Mouse (Mus musculus) limb, embryonic 15.5 days (tissue): ENCODE results near the gene Srgap3. TPM values are rescaled to one million over a fixed set of nuclear protein-coding genes. Genes with fewer than 3 reads are reported as not detected.

Source experiments
- ATAC-seq: fragments of 200-750 bp; cut with Nextera tagmentation; 2 replicates; pipeline ENCODE4 v1.8.0; 2017; ENCODE audit warnings: low read depth, moderate TSS enrichment; ENCODE audit not compliant: insufficient number of reproducible peaks, low FRiP score, low TSS enrichment
- H3K27ac ChIP-seq: fragments of 300-500 bp; sonication (generic); 2 replicates; pipeline ENCODE4 v1.5.1; 2015; ENCODE audit warnings: moderate library complexity, mild to moderate bottlenecking, inconsistent platforms
- H3K27me3 ChIP-seq: fragments of 300-500 bp; sonication (generic); 2 replicates; pipeline ENCODE4 v1.6.1; 2015; ENCODE audit warnings: inconsistent platforms
- H3K36me3 ChIP-seq: fragments of 300-500 bp; sonication (generic); 2 replicates; pipeline ENCODE4 v1.6.1; 2015; ENCODE audit warnings: inconsistent platforms
- H3K4me1 ChIP-seq: fragments of 300-500 bp; sonication (generic); 2 replicates; pipeline ENCODE4 v1.6.1; 2015; ENCODE audit warnings: inconsistent platforms
- H3K4me2 ChIP-seq: fragments of 300-500 bp; sonication (generic); 2 replicates; pipeline ENCODE4 v1.6.1; 2015; ENCODE audit warnings: mild to moderate bottlenecking, inconsistent platforms
- H3K4me3 ChIP-seq: fragments of 300-500 bp; sonication (generic); 2 replicates; pipeline ENCODE4 v1.5.1; 2015; ENCODE audit warnings: mild to moderate bottlenecking, inconsistent platforms
- H3K9ac ChIP-seq: fragments of 300-500 bp; sonication (generic); 2 replicates; pipeline ENCODE4 v1.6.1; 2015; ENCODE audit warnings: inconsistent platforms
- H3K9me3 ChIP-seq: fragments of 300-500 bp; sonication (generic); 2 replicates; pipeline ENCODE4 v1.6.1; 2016; ENCODE audit warnings: inconsistent platforms
- WGBS: fragments of 180-500 bp; shearing (Covaris S2); methylation state at CpG from one replicate; pipeline ENCODE4 v1.1.7; 2015; 5-methylcytosine and 5-hydroxymethylcytosine counted together
- polyA plus RNA-seq: library from polyadenylated mRNA; unstranded; fragments of >200 nt; fragmentation: Nextera tagmentation; extraction: Ambion mirVana; gene quantifications from 2 replicates; pipeline ENCODE4 v1.2.1, GENCODE M21; 2015

Srgap3 gene
- polyA plus RNA-seq, 1 experiment from 2014 or later = 6.0 TPM

DNA sequence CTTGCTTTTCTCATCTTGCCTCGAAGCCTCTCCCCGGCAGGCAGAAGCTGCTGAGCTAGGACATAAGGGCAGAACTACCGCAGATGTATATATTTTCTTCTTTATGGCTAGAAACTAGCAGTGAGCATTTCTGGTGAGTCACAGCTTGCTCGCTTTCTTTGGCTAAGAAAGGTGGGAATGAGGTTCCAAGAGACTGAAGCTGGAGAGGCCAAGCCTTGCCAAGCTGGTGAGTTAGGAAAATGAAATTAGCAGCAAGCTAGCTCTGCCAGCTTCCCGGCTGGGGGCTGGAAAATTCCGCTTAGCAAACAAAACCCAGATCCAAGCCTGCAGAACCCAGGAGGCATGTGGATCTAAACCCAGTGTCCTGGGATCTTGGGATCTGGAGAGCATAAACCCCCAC lies 124.0 kb downstream of the Srgap3 start:
- ATAC-seq = no peak
- peak overlapping the region; percentile 71 for H3K27ac ChIP-seq
- WGBS = 65% methylated on average over 6 of the region's 6 CpGs

DNA sequence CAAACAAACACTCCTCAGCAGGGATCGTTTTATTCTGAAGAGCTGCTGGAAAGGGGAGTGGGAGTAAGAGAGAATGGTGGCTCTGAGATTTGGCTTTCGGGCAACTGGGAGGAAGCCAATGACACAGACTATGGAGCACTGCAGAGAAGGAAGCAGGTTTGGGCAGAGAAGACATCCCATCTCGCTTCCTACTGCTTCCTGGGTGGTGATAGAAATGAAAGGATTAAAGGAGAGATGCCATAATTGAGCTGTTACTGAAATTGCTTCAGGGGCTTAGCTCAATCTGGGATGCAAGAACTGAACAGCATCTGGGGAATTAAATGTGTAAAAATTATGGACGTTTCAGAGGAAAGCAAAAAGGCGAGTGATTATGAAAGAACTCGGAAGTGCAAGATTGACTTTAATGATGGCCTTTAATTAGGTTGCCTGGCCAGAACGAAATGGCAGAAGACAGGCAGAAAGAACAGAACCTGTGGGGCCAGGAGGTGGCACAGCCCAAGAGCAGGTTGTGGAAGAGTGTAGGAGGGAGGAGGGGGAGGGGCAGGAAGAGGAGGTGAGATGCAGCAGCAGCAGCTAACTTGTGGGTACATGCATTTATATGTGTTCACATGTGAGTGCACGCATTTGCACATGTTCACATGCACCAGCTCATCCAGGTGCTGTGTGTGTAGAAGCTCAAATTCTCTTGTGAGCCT lies 126.6 kb downstream of the Srgap3 start:
- Histone ChIP-seq H3K27me3 (no peaks in the 10 kb centered on the region), H3K4me3 (no peak overlapping the region), H3K4me1 (peaks cover 4% of the 10 kb centered on the region; the same call in 1 of the 2 replicates), H3K27ac (no peak overlapping the region), H3K4me2 (no peak overlapping the region), H3K9me3 (no peaks in the 10 kb centered on the region), H3K9ac (no peak overlapping the region), H3K36me3 (no peaks in the 10 kb centered on the region)
- ATAC-seq = no peak
- 43% methylated on average over 8 of the region's 8 CpGs for WGBS

More for the DNA sequence above, 124.0 kb downstream of the Srgap3 start:
- Histone ChIP-seq H3K27me3 (no peaks in the 10 kb centered on the region), H3K4me3 (no peak overlapping the region), H3K36me3 (no peaks in the 10 kb centered on the region), H3K4me2 (no peak overlapping the region), H3K9me3 (no peaks in the 10 kb centered on the region), H3K9ac (no peak overlapping the region), H3K4me1 (peaks cover 4% of the 10 kb centered on the region; the same call in 1 of the 2 replicates)

DNA sequence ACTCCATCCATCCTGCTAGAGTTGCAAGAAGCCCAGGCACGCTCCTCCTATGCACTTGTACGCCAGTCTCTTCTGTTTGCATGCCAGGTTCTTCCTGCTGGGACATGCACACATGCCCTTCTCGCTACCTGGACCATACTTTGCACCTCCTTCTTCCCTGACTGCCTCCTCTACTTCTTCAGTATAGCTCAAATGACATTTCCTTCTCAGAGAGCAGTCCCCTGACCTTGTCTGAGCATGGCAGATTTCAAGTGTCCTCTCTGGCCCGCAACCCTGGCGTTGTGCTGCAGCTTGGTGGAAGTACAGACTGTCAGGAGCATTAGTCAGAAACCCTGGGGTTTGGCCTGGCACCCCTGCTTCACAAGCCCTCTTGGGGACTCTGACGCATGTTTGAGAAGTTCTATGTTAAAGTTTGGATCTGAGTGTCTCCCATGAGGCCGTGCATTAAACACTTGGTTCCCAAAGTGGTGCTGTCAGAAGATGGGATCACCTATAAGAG lies 128.6 kb downstream of the Srgap3 start:
- H3K4me3 ChIP-seq = no peak overlapping the region
- H3K9ac ChIP-seq = no peak overlapping the region
- peaks cover 4% of the 10 kb centered on the region; the same call in 1 of the 2 replicates for H3K4me1 ChIP-seq
- H3K27me3 ChIP-seq = no peaks in the 10 kb centered on the region
- H3K9me3 ChIP-seq = no peaks in the 10 kb centered on the region
- WGBS = 89% methylated on average over 7 of the region's 7 CpGs
- ATAC-seq = no peak
- no peak overlapping the region for H3K27ac ChIP-seq
- no peak overlapping the region for H3K4me2 ChIP-seq
- no peaks in the 10 kb centered on the region for H3K36me3 ChIP-seq

DNA sequence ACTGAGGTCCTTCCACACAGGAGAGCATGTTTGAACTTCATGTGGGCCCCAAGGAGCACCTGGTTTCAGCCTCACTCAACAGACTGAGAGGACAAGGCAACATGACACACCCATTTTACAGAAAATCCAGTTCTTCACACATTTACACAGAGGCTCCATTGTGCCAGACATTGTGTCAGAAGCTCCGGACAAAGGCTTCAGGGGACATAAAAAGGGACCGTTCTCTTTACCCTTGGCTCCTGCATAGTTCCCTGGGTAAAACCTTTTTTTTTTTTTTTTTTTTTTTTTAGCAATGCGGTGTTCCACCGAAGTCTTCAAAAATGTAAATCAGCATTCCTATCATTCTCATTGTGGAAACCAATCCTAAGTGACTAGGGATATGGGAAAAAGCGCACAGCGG lies 131.5 kb downstream of the Srgap3 start:
- Histone ChIP-seq H3K4me3 (no peak overlapping the region), H3K27me3 (no peaks in the 10 kb centered on the region), H3K36me3 (no peaks in the 10 kb centered on the region), H3K4me2 (no peak overlapping the region), H3K9me3 (no peaks in the 10 kb centered on the region), H3K9ac (no peak overlapping the region), H3K4me1 (no peaks in the 10 kb centered on the region), H3K27ac (no peak overlapping the region)
- no peak for ATAC-seq
- WGBS = 67% methylated on average over 6 of the region's 6 CpGs

DNA sequence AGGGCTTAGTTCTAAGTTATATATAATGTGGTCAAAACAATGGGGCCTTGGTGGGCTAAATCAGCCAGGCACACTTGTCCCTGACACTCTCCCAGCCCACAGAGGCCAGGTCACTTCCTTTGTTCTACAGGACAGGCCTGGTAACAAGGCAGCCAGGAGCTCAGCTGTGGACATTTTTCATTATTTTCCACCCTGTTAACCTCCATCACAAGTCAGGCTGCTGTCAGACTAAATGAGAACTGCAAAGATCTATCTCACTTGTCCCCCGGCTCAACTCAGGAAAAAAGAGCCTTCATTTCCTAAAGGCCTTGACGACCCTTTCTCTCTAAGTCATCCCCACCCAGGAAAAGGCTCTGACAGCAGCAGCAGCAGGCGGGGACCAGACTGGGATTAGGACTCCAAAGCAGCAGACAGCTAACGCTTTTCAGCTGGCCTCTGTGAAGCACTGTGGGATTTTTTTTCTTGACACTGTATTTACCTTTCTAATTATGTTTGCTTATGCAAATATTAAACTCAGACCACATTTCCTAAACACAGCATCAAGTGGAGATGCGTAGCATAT lies 132.5 kb downstream of the Srgap3 start:
- Histone ChIP-seq H3K9ac (no peak overlapping the region), H3K4me1 (no peaks in the 10 kb centered on the region), H3K4me3 (no peak overlapping the region), H3K9me3 (no peaks in the 10 kb centered on the region), H3K27ac (no peak overlapping the region), H3K27me3 (no peaks in the 10 kb centered on the region), H3K4me2 (no peak overlapping the region), H3K36me3 (no peaks in the 10 kb centered on the region)
- 47% methylated on average over 5 of the region's 5 CpGs for WGBS
- no peak for ATAC-seq

DNA sequence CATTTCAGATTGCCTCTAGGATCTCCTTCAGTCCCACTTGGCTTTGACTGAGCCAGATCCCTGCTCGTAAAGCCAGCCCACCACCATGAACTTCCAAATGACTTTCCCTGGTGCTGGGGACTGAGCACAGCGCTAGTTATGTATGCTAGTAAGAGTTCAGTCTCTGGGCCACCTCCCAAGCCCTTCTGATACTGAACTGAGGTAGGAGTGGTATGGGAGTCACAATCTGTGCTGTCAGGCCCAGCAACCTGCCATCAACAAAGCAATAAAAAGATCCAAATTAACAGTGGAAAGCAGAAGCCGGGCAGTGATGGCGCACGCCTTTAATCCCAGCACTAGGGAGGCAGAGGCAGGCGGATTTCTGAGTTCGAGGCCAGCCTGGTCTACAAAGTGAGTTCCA lies 134.2 kb downstream of the Srgap3 start:
- no peak overlapping the region for H3K9ac ChIP-seq
- no peaks in the 10 kb centered on the region for H3K9me3 ChIP-seq
- no peaks in the 10 kb centered on the region for H3K36me3 ChIP-seq
- no peaks in the 10 kb centered on the region for H3K4me1 ChIP-seq
- ATAC-seq = no peak
- no peak overlapping the region for H3K4me2 ChIP-seq
- no peaks in the 10 kb centered on the region for H3K27me3 ChIP-seq
- no peak overlapping the region for H3K27ac ChIP-seq
- H3K4me3 ChIP-seq = no peak overlapping the region
- 90% methylated on average over 7 of the region's 7 CpGs for WGBS

DNA sequence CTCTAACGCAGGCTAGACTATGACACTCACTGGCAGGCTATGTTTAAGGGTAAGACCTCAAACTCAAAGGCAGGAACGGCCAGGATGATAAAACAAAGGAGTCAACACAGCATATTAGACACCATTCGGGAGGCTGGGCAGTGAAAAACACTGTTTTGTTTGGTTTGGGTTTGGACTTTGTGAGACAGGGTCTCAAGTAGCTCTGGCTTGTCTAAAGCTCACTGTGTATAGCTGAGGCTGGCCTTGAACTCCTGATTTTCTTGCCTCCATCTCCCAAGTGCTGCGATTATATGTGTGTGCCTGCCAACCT lies 136.6 kb downstream of the Srgap3 start:
- no peak for ATAC-seq
- Histone ChIP-seq H3K4me1 (no peaks in the 10 kb centered on the region), H3K27ac (no peak overlapping the region), H3K27me3 (no peaks in the 10 kb centered on the region), H3K4me2 (no peak overlapping the region), H3K36me3 (no peaks in the 10 kb centered on the region), H3K4me3 (no peak overlapping the region), H3K9ac (no peak overlapping the region), H3K9me3 (no peaks in the 10 kb centered on the region)
- WGBS = 87% methylated on average over 4 of the region's 4 CpGs

DNA sequence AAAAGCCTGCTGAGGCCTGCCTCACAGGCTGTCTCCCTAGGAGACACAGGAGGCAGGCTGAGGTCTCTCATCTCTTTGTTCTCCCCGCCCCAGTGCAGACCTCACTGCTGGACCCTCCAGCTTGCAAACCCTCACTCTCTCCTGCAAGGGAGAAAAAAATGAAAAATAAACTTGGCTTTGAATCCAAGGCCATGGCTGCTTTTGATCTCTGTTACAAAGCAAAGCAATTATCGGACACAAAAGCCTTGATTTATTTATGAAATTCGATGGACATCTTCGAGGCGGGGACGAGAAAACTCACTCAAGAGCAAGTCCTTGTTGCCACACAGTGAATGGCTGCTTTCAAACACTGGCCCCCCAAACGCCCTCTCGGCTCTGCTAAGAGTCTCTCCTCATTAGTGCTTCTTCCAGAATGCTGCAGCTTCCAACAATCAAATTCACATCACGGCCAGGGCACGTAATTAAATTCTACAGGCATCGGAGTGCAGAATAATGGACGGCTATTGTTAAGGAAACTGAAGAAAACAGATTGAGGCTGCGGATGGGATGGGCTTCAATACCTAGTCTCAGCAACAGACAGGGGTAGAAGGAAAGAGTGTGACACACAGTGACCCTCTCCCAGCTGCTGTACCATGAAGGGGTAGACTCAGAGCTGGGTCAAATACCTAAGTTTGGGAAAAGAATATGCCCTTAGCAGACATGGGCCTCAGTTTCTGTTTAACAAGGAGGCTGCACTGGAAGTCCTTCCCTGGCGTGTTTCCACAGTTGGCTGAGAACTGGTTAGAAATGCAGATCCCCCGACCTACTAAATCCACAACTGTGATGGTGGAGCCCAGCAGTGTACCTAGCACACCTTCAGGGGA lies 137.2 kb downstream of the Srgap3 start:
- Histone ChIP-seq H3K27me3 (no peaks in the 10 kb centered on the region), H3K4me3 (no peak overlapping the region), H3K9ac (no peak overlapping the region), H3K36me3 (no peaks in the 10 kb centered on the region), H3K27ac (no peak overlapping the region), H3K4me1 (no peaks in the 10 kb centered on the region), H3K4me2 (no peak overlapping the region), H3K9me3 (no peaks in the 10 kb centered on the region)
- ATAC-seq = no peak
- 61% methylated on average over 15 of the region's 15 CpGs for WGBS

DNA sequence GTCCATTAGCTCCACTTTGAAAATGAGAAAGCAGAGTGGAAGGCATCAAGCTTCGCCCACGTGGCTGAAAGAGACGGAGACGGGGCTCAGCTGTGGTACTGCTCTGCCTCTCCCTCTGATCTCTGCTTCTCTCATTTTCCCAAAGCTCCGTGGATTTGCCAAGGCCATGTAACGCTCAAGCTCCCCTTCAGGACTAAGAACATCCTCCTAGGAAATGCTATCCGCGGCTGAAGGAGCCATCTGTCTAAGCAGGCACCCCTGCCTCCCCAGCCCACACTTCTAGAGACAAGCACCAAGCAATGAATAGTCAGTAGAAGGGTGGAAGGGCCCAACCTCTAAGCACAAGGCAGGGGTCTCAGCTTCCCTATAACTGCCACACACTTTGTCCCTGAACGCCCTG lies 138.3 kb downstream of the Srgap3 start:
- WGBS = 81% methylated on average over 9 of the region's 9 CpGs
- H3K4me3 ChIP-seq = no peak overlapping the region
- H3K4me2 ChIP-seq = no peak overlapping the region
- no peak overlapping the region for H3K27ac ChIP-seq
- no peak overlapping the region for H3K9ac ChIP-seq
- no peaks in the 10 kb centered on the region for H3K36me3 ChIP-seq
- no peaks in the 10 kb centered on the region for H3K4me1 ChIP-seq
- no peaks in the 10 kb centered on the region for H3K27me3 ChIP-seq
- H3K9me3 ChIP-seq = no peaks in the 10 kb centered on the region
- ATAC-seq = no peak

DNA sequence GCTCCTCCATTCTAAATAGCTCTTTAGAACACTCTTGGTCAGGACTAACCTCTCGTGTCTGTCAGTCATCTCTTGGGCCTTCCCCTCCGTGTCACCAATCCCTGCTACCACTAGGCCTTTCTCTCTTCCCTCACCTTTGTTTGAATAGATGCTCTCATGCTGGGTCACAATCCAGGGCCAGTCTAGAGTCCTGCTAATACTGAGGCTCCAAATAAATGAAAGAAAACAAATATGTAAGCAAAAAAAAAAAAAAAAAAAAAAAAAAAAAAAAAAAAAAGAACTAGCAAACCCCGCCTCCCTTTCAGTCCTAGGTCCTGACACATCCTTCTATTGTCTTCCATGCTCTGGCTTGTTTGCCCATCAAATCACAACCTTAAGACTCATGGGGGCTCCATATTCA lies 145.1 kb downstream of the Srgap3 start:
- Histone ChIP-seq H3K9ac (no peak overlapping the region), H3K27me3 (no peaks in the 10 kb centered on the region), H3K36me3 (no peaks in the 10 kb centered on the region), H3K4me2 (no peak overlapping the region), H3K9me3 (no peaks in the 10 kb centered on the region), H3K4me1 (no peaks in the 10 kb centered on the region), H3K4me3 (no peak overlapping the region), H3K27ac (no peak overlapping the region)
- ATAC-seq = no peak
- 69% methylated on average over 3 of the region's 3 CpGs for WGBS

DNA sequence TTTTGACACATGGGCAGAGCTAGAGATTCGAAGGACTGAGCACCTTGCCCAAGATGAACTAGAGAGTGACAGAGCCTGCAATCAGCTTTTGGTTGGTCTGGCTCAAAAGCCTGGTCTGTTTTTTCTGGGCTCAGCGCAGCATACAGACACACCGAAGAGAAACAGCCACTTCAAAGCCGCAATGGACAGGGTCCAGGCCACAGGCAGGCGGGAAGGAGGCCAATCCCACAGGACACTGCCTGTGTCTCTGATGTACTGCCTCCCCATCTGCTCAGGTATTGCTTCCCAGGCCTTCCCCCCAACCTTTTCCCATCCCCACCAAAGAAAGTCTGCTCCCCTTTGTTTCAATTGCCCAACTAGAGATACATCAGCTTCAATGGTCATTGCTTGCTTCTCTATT lies 148.7 kb downstream of the Srgap3 start:
- Histone ChIP-seq H3K27ac (no peak overlapping the region), H3K9me3 (no peaks in the 10 kb centered on the region), H3K4me2 (no peak overlapping the region), H3K4me3 (no peak overlapping the region), H3K27me3 (no peaks in the 10 kb centered on the region), H3K9ac (no peak overlapping the region), H3K4me1 (no peaks in the 10 kb centered on the region), H3K36me3 (no peaks in the 10 kb centered on the region)
- no peak for ATAC-seq
- WGBS = 85% methylated on average over 5 of the region's 5 CpGs

DNA sequence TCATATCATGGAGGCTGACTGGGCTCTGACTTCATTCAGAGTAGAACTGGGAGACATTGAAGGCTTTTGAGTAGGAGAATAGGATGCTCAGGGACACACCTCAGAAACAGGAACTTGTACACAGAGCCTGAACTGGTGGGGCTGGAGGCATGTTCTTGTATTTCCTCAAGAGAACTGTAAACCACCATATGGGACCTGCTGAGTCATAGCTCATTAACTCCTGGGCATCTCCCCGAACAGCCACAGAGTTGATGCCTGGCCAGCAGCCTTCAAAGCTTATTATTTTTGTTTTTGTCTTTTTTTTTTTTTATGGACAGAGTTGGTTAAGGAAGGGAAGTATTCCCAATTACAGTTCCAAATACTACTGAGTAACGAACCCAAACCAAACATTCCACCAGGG lies 150.5 kb downstream of the Srgap3 start:
- H3K4me3 ChIP-seq = no peak overlapping the region
- H3K27me3 ChIP-seq = no peaks in the 10 kb centered on the region
- WGBS = 45% methylated on average over 2 of the region's 2 CpGs
- H3K9ac ChIP-seq = no peak overlapping the region
- ATAC-seq = no peak
- no peaks in the 10 kb centered on the region for H3K36me3 ChIP-seq
- no peak overlapping the region for H3K4me2 ChIP-seq
- no peaks in the 10 kb centered on the region for H3K4me1 ChIP-seq
- no peak overlapping the region for H3K27ac ChIP-seq
- H3K9me3 ChIP-seq = no peaks in the 10 kb centered on the region
